Mouse (Mus musculus) lung, postnatal 0 days (tissue): ENCODE data around the gene Ergic1. TPM values are rescaled to one million over a fixed set of nuclear protein-coding genes. Genes with fewer than 3 reads are reported as not detected.

Experiments
- ATAC-seq: fragments of 200-750 bp; cut with Nextera tagmentation; 2 replicates; pipeline ENCODE4 v1.8.0; 2017; ENCODE audit warnings: moderate library complexity
- DNase-seq: peaks from one replicate; pipeline ENCODE4 v3.0.0-alpha.2; 2016; ENCODE audit warnings: low spot score
- H3K27ac ChIP-seq: fragments of 300-500 bp; sonication (generic); 2 replicates; pipeline ENCODE4 v1.5.1; 2014; ENCODE audit warnings: antibody characterized with exemption, mild to moderate bottlenecking, low read length, mixed read lengths
- H3K27me3 ChIP-seq: fragments of 300-500 bp; sonication (generic); replicated peaks from 2 replicates; pipeline ENCODE4 v1.6.1; 2014; ENCODE audit warnings: low read length, mixed read lengths; ENCODE audit not compliant: insufficient read depth
- H3K36me3 ChIP-seq: fragments of 300-500 bp; sonication (generic); 2 replicates; pipeline ENCODE4 v1.6.1; 2014; ENCODE audit warnings: low read length, mixed read lengths; ENCODE audit not compliant: insufficient read depth
- H3K4me1 ChIP-seq: fragments of 300-500 bp; sonication (generic); 2 replicates; pipeline ENCODE4 v1.6.1; 2014; ENCODE audit warnings: antibody characterized with exemption, low read depth, low read length, mixed read lengths; ENCODE audit not compliant: insufficient read depth
- H3K4me2 ChIP-seq: fragments of 300-500 bp; sonication (generic); replicated peaks from 2 replicates; pipeline ENCODE4 v1.6.1; 2014; ENCODE audit warnings: low read depth, mild to moderate bottlenecking, low read length, moderate library complexity, mixed read lengths
- H3K4me3 ChIP-seq: fragments of 300-500 bp; sonication (generic); 2 replicates; pipeline ENCODE4 v1.5.1; 2014; ENCODE audit warnings: low read depth, low read length
- H3K9ac ChIP-seq: fragments of 300-500 bp; sonication (generic); replicated peaks from 2 replicates; pipeline ENCODE4 v1.6.1; 2014; ENCODE audit warnings: low read depth, mild to moderate bottlenecking
- H3K9me3 ChIP-seq: fragments of 300-500 bp; sonication (generic); 2 replicates; pipeline ENCODE4 v1.6.1; 2016; ENCODE audit warnings: low read length, mixed read lengths
- CTCF ChIP-seq: IDR thresholded peaks from 2 replicates; pipeline ENCODE4 v1.5.1; 2016; ENCODE audit warnings: antibody characterized with exemption, mild to moderate bottlenecking
- EP300 ChIP-seq: IDR thresholded peaks from 2 replicates; pipeline ENCODE4 v1.6.1; 2016; ENCODE audit warnings: antibody characterized with exemption, mild to moderate bottlenecking, control low read depth
- WGBS: fragments of 180-500 bp; shearing (Covaris S2); extraction: QIAGEN DNeasy Blood & Tissue Kit; methylation state at CpG from one replicate; pipeline ENCODE4 v1.1.7; 2014; 5-methylcytosine and 5-hydroxymethylcytosine counted together
- polyA plus RNA-seq: library from polyadenylated mRNA; unstranded; fragments of >200 nt; fragmentation: Nextera tagmentation; extraction: Ambion mirVana; gene quantifications from 2 replicates; pipeline ENCODE4 v1.2.1, GENCODE M21; 2015

Gene Ergic1
- polyA plus RNA-seq, result 47.9 and 50.6 TPM in 2 replicates

- DNase-seq, result peak; percentile 90
- no peak for TF ChIP-seq CTCF
- no peak; the same call in 1 of the 2 replicates for TF ChIP-seq EP300
- WGBS, result 1% methylated on average over 35 of the region's 36 CpGs
- peak within 1 kb of the TSS; percentile 32 for H3K9ac ChIP-seq
- H3K4me1 ChIP-seq, result peaks cover 21% of the 10 kb centered on the region
- peak; percentile 98 for ATAC-seq
- H3K9me3 ChIP-seq, result no peaks in the 10 kb centered on the region
- peak within 1 kb of the TSS; percentile 72 for H3K27ac ChIP-seq
- no peaks in the 10 kb centered on the region for H3K27me3 ChIP-seq
- H3K4me3 ChIP-seq, result peak within 1 kb of the TSS; percentile 68
- H3K36me3 ChIP-seq, result no peaks in the 10 kb centered on the region
- peak within 1 kb of the TSS; percentile 96 for H3K4me2 ChIP-seq
These were observed at the start of gene Ergic1 for GRCm38 (mm10) chr17:26561290-26561640. Ergic1 (plus strand) TSS chr17:26561489.

- ATAC-seq, result peak; percentile 10
- DNase-seq, result peak; percentile 91
- H3K9ac ChIP-seq, result no peak overlapping the region
- TF ChIP-seq CTCF (no peak), EP300 (peak; percentile 91)
- 45% methylated on average over 7 of the region's 7 CpGs for WGBS
- no peak overlapping the region for H3K4me3 ChIP-seq
- H3K27ac ChIP-seq, result peak overlapping the region; percentile 81
- H3K9me3 ChIP-seq, result no peaks in the 10 kb centered on the region
- peaks cover 13% of the 10 kb centered on the region; the same call in 1 of the 2 replicates for H3K4me1 ChIP-seq
- H3K27me3 ChIP-seq, result no peaks in the 10 kb centered on the region
- H3K36me3 ChIP-seq, result peaks cover 2% of the 10 kb centered on the region; the same call in 1 of the 2 replicates
- no peak overlapping the region for H3K4me2 ChIP-seq
These were observed 49.2 kb upstream of the Ergic1 start for GRCm38 (mm10) chr17:26511816-26512774.

DNA sequence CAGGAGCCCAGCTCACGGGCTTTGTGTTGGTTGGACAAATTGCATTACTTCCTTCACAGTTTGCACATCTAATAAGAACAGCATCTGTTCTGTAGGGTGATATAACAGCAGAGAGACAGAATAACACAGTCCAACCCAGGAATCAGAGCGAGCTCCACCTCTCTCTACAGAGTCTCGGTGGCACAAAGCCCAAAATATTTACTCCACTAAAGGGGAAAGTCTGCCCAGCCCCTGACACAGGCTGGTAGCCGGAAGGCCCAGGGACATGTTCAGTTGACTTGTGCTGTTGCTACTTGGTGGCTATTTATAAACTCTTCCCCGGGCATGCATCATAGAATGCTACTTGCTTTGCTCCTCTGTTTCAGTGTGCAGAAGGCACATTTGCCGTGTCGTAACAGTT is 48.3 kb upstream of the Ergic1 start:
- H3K4me3 ChIP-seq, result no peak overlapping the region
- ATAC-seq (no peak), DNase-seq (peak; percentile 77)
- H3K27ac ChIP-seq, result peak overlapping the region; percentile 81
- H3K4me1 ChIP-seq, result peaks cover 13% of the 10 kb centered on the region; the same call in 1 of the 2 replicates
- H3K9ac ChIP-seq, result no peak overlapping the region
- H3K36me3 ChIP-seq, result no peaks in the 10 kb centered on the region
- H3K27me3 ChIP-seq, result no peaks in the 10 kb centered on the region
- TF ChIP-seq CTCF, result no peak
- TF ChIP-seq EP300, result no peak
- no peak overlapping the region for H3K4me2 ChIP-seq
- WGBS, result 43% methylated on average over 7 of the region's 7 CpGs
- no peaks in the 10 kb centered on the region for H3K9me3 ChIP-seq

DNA sequence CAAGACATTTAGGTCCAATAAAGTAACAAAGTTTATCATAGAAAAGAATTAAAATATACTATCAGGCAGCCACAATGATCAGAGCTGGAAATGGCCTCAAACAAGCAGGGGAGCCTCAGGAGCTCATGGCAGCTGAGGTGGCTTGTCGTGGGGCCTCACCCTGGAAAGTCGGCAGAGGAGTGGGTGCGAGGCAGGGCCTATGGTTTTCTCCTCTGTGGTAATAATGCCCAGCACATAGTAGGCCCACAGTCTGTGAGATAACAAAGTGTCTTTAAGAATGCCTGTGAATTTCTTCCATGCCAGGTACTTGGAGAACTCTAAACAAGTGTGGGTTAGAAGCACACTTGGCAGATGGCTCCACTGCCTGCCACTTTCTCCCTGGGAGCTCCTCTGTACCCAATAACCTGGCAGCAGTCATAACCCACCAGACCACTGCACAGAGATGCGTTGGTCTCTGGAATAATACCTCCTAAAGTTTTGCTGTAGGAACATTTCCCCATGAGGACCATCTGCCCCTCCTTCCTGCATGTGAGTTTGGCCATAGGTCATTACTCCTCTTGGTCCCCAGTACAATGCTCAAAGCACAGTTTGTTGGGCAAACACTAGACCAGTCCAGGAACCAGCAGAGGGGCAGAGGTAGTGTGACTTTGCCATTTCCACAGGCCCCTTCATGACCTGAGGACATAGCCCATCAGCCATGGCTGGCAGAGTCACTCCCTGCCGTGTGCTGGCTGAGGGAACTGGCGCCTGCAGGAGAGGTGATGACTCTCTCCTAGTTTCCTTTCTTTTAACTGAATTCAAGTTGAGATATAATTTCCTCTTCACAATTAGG is 47.6 kb upstream of the Ergic1 start:
- 82% methylated on average over 6 of the region's 6 CpGs for WGBS
- no peaks in the 10 kb centered on the region for H3K27me3 ChIP-seq
- H3K36me3 ChIP-seq, result no peaks in the 10 kb centered on the region
- peak overlapping the region; percentile 81 for H3K27ac ChIP-seq
- H3K9me3 ChIP-seq, result no peaks in the 10 kb centered on the region
- ATAC-seq (no peak), DNase-seq (peak; percentile 23)
- H3K4me2 ChIP-seq, result no peak overlapping the region
- H3K4me1 ChIP-seq, result peaks cover 13% of the 10 kb centered on the region; the same call in 1 of the 2 replicates
- no peak overlapping the region for H3K4me3 ChIP-seq
- no peak overlapping the region for H3K9ac ChIP-seq
- peak; percentile 11; the same call in 1 of the 2 replicates for TF ChIP-seq EP300
- no peak for TF ChIP-seq CTCF

DNA sequence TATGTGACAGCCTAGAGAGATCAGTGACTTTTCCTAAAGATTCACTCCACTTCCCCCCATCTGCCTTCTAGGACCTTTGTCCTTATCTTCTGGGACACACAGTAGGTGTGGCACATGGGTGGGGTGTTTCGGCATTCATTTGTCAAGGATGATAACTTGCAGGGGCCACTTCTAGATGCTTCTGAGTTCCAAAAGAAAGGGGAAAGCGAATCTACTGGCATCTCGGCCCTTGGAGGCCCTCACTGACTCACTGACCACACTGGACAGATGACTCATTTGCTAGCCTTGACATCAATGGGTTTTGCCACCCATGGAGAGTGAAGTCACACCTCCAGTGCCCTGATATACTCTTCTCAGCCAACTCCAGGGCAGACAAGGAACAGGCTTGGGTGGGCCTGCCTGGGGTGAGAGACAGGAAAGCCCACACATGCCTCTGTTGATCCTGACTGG is 46.7 kb upstream of the Ergic1 start:
- DNase-seq (peak; percentile 53), ATAC-seq (peak; percentile 28)
- TF ChIP-seq EP300, result peak; percentile 59
- no peak for TF ChIP-seq CTCF
- Histone ChIP-seq H3K36me3 (no peaks in the 10 kb centered on the region), H3K4me1 (peaks cover 13% of the 10 kb centered on the region; the same call in 1 of the 2 replicates), H3K27ac (peak overlapping the region; percentile 20; the same call in 1 of the 2 replicates), H3K4me2 (no peak overlapping the region), H3K9ac (no peak overlapping the region), H3K9me3 (no peaks in the 10 kb centered on the region), H3K27me3 (no peaks in the 10 kb centered on the region), H3K4me3 (no peak overlapping the region)
- 77% methylated on average over 3 of the region's 3 CpGs for WGBS

GRCm38 (mm10) chr17:26515675-26516074 is 45.6 kb upstream of the Ergic1 start:
- Histone ChIP-seq H3K4me2 (no peak overlapping the region), H3K9me3 (no peaks in the 10 kb centered on the region), H3K27ac (no peak overlapping the region; the same call in 1 of the 2 replicates), H3K9ac (no peak overlapping the region), H3K36me3 (no peaks in the 10 kb centered on the region), H3K4me1 (peaks cover 6% of the 10 kb centered on the region; the same call in 1 of the 2 replicates), H3K27me3 (no peaks in the 10 kb centered on the region), H3K4me3 (no peak overlapping the region)
- TF ChIP-seq CTCF (no peak), EP300 (0 out of 2 replicates have a peak, but pooled peaks have one; percentile 21)
- DNase-seq (peak; percentile 77), ATAC-seq (peak; percentile 29)
- 55% methylated on average over 4 of the region's 4 CpGs for WGBS
